Mouse (Mus musculus): Measurements from ENCODE around the gene Usp21. TPM values are rescaled to one million over a fixed set of nuclear protein-coding genes. Genes with fewer than 3 reads are reported as not detected.

Usp21 gene
- total and polyA plus RNA-seq, 3 experiments: 11.8 to 64.5 (median 44.1) TPM

- TF ChIP-seq GATA1 (IDR thresholded peaks at IDR 0.05; ENCODE audit: borderline replicate concordance, low read length): no peak
- no peak for TF ChIP-seq POLR2AphosphoS5 (IDR thresholded peaks at IDR 0.05; ENCODE audit: insufficient replicate concordance, low read depth, low read length)
- no peak for TF ChIP-seq TAL1 (conservative IDR thresholded peaks at IDR 0.05; ENCODE audit: low read depth, low read length)
- Histone ChIP-seq H3K4me1 (ENCODE audit: insufficient read depth, low read depth, low read length) (peaks cover 29% of the 10 kb centered on the region), H3K4me3 (ENCODE audit: low read depth, low read length) (no peak overlapping the region), H3K36me3 (replicated peaks) (no peaks in the 10 kb centered on the region), H3K9me3 (replicated peaks) (no peaks in the 10 kb centered on the region), H3K27me3 (ENCODE audit: insufficient read depth, low read length) (peaks cover 61% of the 10 kb centered on the region)
- ATAC-seq (ENCODE audit: extremely low read depth, insufficient number of reproducible peaks, low FRiP score, poor library complexity, severe bottlenecking) (no peak), DNase-seq (ENCODE audit: low spot score) (no peak)
These were observed 31.5 kb downstream of the Usp21 start for GRCm38 (mm10) chr1:171256095-171256818.

GRCm38 (mm10) chr1:171252415-171252814 lies 35.4 kb downstream of the Usp21 start:
- Histone ChIP-seq H3K36me3 (replicated peaks) (no peaks in the 10 kb centered on the region), H3K9me3 (replicated peaks) (no peaks in the 10 kb centered on the region), H3K4me1 (ENCODE audit: insufficient read depth, low read depth, low read length) (peaks cover 53% of the 10 kb centered on the region), H3K4me3 (ENCODE audit: low read depth, low read length) (no peak overlapping the region), H3K27me3 (ENCODE audit: insufficient read depth, low read length) (peaks cover 49% of the 10 kb centered on the region)
- ATAC-seq (ENCODE audit: extremely low read depth, insufficient number of reproducible peaks, low FRiP score, poor library complexity, severe bottlenecking) (no peak), DNase-seq (ENCODE audit: low spot score) (no peak)
- no peak for TF ChIP-seq TAL1 (conservative IDR thresholded peaks at IDR 0.05; ENCODE audit: low read depth, low read length)
- no peak for TF ChIP-seq GATA1 (IDR thresholded peaks at IDR 0.05; ENCODE audit: borderline replicate concordance, low read length)
- no peak for TF ChIP-seq GATA2 (IDR thresholded peaks at IDR 0.05; ENCODE audit: borderline replicate concordance, low read depth, low read length)
- TF ChIP-seq CTCF (IDR thresholded peaks at IDR 0.05; ENCODE audit: low read depth, low read length): no peak
- no peak for TF ChIP-seq POLR2AphosphoS5 (IDR thresholded peaks at IDR 0.05; ENCODE audit: insufficient replicate concordance, low read depth, low read length)

GRCm38 (mm10) chr1:171251594-171252324 lies 36.0 kb downstream of the Usp21 start:
- peaks cover 51% of the 10 kb centered on the region for H3K4me1 ChIP-seq (ENCODE audit: insufficient read depth, low read depth, low read length)
- no peak for ATAC-seq (ENCODE audit: extremely low read depth, insufficient number of reproducible peaks, low FRiP score, poor library complexity, severe bottlenecking)
- TF ChIP-seq CTCF (IDR thresholded peaks at IDR 0.05; ENCODE audit: low read depth, low read length) (no peak), TAL1 (conservative IDR thresholded peaks at IDR 0.05; ENCODE audit: low read depth, low read length) (no peak), POLR2AphosphoS5 (IDR thresholded peaks at IDR 0.05; ENCODE audit: insufficient replicate concordance, low read depth, low read length) (no peak), GATA2 (IDR thresholded peaks at IDR 0.05; ENCODE audit: borderline replicate concordance, low read depth, low read length) (no peak), GATA1 (IDR thresholded peaks at IDR 0.05; ENCODE audit: borderline replicate concordance, low read length) (no peak)
- H3K9me3 ChIP-seq (replicated peaks): no peaks in the 10 kb centered on the region
- no peaks in the 10 kb centered on the region for H3K36me3 ChIP-seq (replicated peaks)
- DNase-seq (ENCODE audit: low spot score): no peak
- H3K4me3 ChIP-seq (ENCODE audit: low read depth, low read length): no peak overlapping the region; the same call in 1 of the 2 replicates
- peaks cover 49% of the 10 kb centered on the region for H3K27me3 ChIP-seq (ENCODE audit: insufficient read depth, low read length)

- Histone ChIP-seq H3K9me3 (replicated peaks) (no peaks in the 10 kb centered on the region), H3K27me3 (ENCODE audit: insufficient read depth, low read length) (peaks cover 43% of the 10 kb centered on the region), H3K4me3 (ENCODE audit: low read depth, low read length) (peak within 1 kb of the TSS; percentile 9), H3K36me3 (replicated peaks) (no peaks in the 10 kb centered on the region), H3K4me1 (ENCODE audit: insufficient read depth, low read depth, low read length) (peaks cover 52% of the 10 kb centered on the region)
- no peak for TF ChIP-seq CTCF (IDR thresholded peaks at IDR 0.05; ENCODE audit: low read depth, low read length)
- TF ChIP-seq TAL1 (conservative IDR thresholded peaks at IDR 0.05; ENCODE audit: low read depth, low read length): no peak
- TF ChIP-seq POLR2AphosphoS5 (IDR thresholded peaks at IDR 0.05; ENCODE audit: insufficient replicate concordance, low read depth, low read length): no peak
- TF ChIP-seq GATA1 (IDR thresholded peaks at IDR 0.05; ENCODE audit: borderline replicate concordance, low read length): no peak
- no peak for TF ChIP-seq GATA2 (IDR thresholded peaks at IDR 0.05; ENCODE audit: borderline replicate concordance, low read depth, low read length)
- DNase-seq (ENCODE audit: low spot score) (no peak), ATAC-seq (ENCODE audit: extremely low read depth, insufficient number of reproducible peaks, low FRiP score, poor library complexity, severe bottlenecking) (no peak)
These were observed 36.9 kb downstream of the Usp21 start, which contains the start of gene Ndufs2 for GRCm38 (mm10) chr1:171250680-171251593. Gene Ndufs2, minus strand, starts transcription at chr1:171251388.

GRCm38 (mm10) chr1:171249913-171250600 lies 37.7 kb downstream of the Usp21 start, which contains the start of gene Adamts4:
Gene Adamts4, plus strand, starts transcription at chr1:171250421.
- Histone ChIP-seq H3K4me3 (ENCODE audit: low read depth, low read length) (peak within 1 kb of the TSS; percentile 9; the same call in 1 of the 2 replicates), H3K27me3 (ENCODE audit: insufficient read depth, low read length) (peaks cover 43% of the 10 kb centered on the region), H3K9me3 (replicated peaks) (no peaks in the 10 kb centered on the region), H3K4me1 (ENCODE audit: insufficient read depth, low read depth, low read length) (peaks cover 59% of the 10 kb centered on the region), H3K36me3 (replicated peaks) (peaks cover 7% of the 10 kb centered on the region)
- no peak for TF ChIP-seq CTCF (IDR thresholded peaks at IDR 0.05; ENCODE audit: low read depth, low read length)
- TF ChIP-seq GATA1 (IDR thresholded peaks at IDR 0.05; ENCODE audit: borderline replicate concordance, low read length): no peak
- no peak for TF ChIP-seq TAL1 (conservative IDR thresholded peaks at IDR 0.05; ENCODE audit: low read depth, low read length)
- TF ChIP-seq GATA2 (IDR thresholded peaks at IDR 0.05; ENCODE audit: borderline replicate concordance, low read depth, low read length): no peak
- no peak for TF ChIP-seq POLR2AphosphoS5 (IDR thresholded peaks at IDR 0.05; ENCODE audit: insufficient replicate concordance, low read depth, low read length)
- ATAC-seq (ENCODE audit: extremely low read depth, insufficient number of reproducible peaks, low FRiP score, poor library complexity, severe bottlenecking) (no peak), DNase-seq (ENCODE audit: low spot score) (no peak)
